Mouse (Mus musculus): Measurements from ENCODE around the gene Prss36.

GRCm38 (mm10) chr7:127978856-127979255 lies 32.3 kb upstream of the Prss36 start:
- TF ChIP-seq CTCF (IDR thresholded peaks at IDR 0.05; ENCODE audit: control insufficient read depth, insufficient read depth, insufficient replicate concordance, low read depth, low read length) (no peak), POLR2A (IDR thresholded peaks at IDR 0.05; ENCODE audit: control insufficient read depth, low read depth, low read length) (no peak)
